Comparison of ENCODE assay signal across 21 mouse cellular contexts in the genomic region with DNA sequence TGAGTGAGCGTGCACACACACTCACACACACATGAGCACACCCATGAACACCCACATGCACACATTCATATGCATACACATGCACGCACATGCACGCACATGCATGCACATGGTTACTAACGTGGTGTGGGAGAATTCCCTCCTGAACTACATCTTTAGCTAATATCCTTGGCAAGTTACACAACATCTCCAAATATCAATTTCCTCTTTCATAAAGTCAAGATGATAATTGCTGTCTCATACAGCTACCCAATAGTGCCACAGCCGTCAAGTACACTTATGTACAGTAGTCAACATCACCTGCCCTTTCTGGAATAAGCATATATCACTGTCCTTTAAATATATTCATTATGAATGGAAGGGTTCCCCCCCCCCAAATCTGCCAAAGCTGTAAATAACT.
DNase-seq lines count a peak whose midpoint lies in the region; ATAC-seq lines count a peak whose summit lies in the region.
"Had no signal": no experiment of that assay in that cellular context is flagged by ENCODE, and none has a peak within 500 bp of the region (broad histone marks: within the 10 kb centered on the region; RNA-seq: fewer than 3 reads in every experiment).

No protein-coding gene starts in this region.

- H3K4me1 ChIP-seq in midbrain, embryonic 14.5 days (ENCODE audit: control insufficient read depth, insufficient read depth, low read length): peaks cover 33% of the 10 kb centered on the region
- H3K4me1 ChIP-seq in midbrain, embryonic 10.5 days: peaks cover 88% of the 10 kb centered on the region
- no peaks in the 10 kb centered on the region for H3K4me1 ChIP-seq in megakaryocyte, embryonic 14.5 days
- peaks cover 19% of the 10 kb centered on the region; the same call in 1 of the 2 replicates for H3K4me1 ChIP-seq in forebrain, embryonic 13.5 days
- peaks cover 8% of the 10 kb centered on the region for H3K4me1 ChIP-seq in intestine, embryonic 15.5 days (replicated peaks)

- no peaks in the 10 kb centered on the region for H3K36me3 ChIP-seq in midbrain, embryonic 14.5 days (ENCODE audit: control insufficient read depth, insufficient read depth, low read length)
- no peaks in the 10 kb centered on the region for H3K36me3 ChIP-seq in midbrain, embryonic 10.5 days
- no peaks in the 10 kb centered on the region for H3K36me3 ChIP-seq in megakaryocyte, embryonic 14.5 days (replicated peaks; ENCODE audit: low read length)
- H3K36me3 ChIP-seq in forebrain, embryonic 13.5 days (ENCODE audit: poor library complexity, severe bottlenecking): no peaks in the 10 kb centered on the region
- no peaks in the 10 kb centered on the region for H3K36me3 ChIP-seq in intestine, embryonic 15.5 days
- H3K36me3 ChIP-seq: forebrain, embryonic 12.5 days; heart, embryonic 10.5 days; hindbrain, embryonic 13.5 days had no signal

- WGBS in midbrain, embryonic 14.5 days: 71% methylated on average over 5 of the region's 5 CpGs
- 91% methylated on average over 5 of the region's 5 CpGs for WGBS in midbrain, embryonic 10.5 days
- 85% methylated on average over 5 of the region's 5 CpGs for WGBS in forebrain, embryonic 13.5 days
- 93% methylated on average over 5 of the region's 5 CpGs for WGBS in intestine, embryonic 15.5 days

- no peak overlapping the region for H3K4me3 ChIP-seq in midbrain, embryonic 14.5 days (replicated peaks; ENCODE audit: low read depth, low read length)
- no peak overlapping the region for H3K4me3 ChIP-seq in midbrain, embryonic 10.5 days
- peak overlapping the region; percentile 19 for H3K4me3 ChIP-seq in megakaryocyte, embryonic 14.5 days (replicated peaks)
- H3K4me3 ChIP-seq in forebrain, embryonic 13.5 days: no peak overlapping the region
- no peak overlapping the region for H3K4me3 ChIP-seq in intestine, embryonic 15.5 days (replicated peaks)
- H3K4me3 ChIP-seq: forebrain, embryonic 12.5 days; gastrocnemius, adult 2 months; heart, embryonic 10.5 days; hindbrain, embryonic 13.5 days had no signal

- no peak overlapping the region for H3K27ac ChIP-seq in midbrain, embryonic 14.5 days (replicated peaks; ENCODE audit: low read depth, low read length)
- H3K27ac ChIP-seq in midbrain, embryonic 10.5 days (replicated peaks): no peak overlapping the region
- H3K27ac ChIP-seq in forebrain, embryonic 13.5 days: no peak overlapping the region
- H3K27ac ChIP-seq in intestine, embryonic 15.5 days: no peak overlapping the region
- H3K27ac ChIP-seq: forebrain, embryonic 12.5 days; gastrocnemius, adult 2 months; heart, embryonic 10.5 days; hindbrain, embryonic 13.5 days; hindbrain, postnatal 0 days had no signal

- H3K9me3 ChIP-seq in midbrain, embryonic 14.5 days (ENCODE audit: control insufficient read depth, low read length): no peaks in the 10 kb centered on the region
- no peaks in the 10 kb centered on the region for H3K9me3 ChIP-seq in midbrain, embryonic 10.5 days (replicated peaks)
- H3K9me3 ChIP-seq in megakaryocyte, embryonic 14.5 days: peaks cover 31% of the 10 kb centered on the region
- H3K9me3 ChIP-seq in forebrain, embryonic 13.5 days (replicated peaks): no peaks in the 10 kb centered on the region
- no peaks in the 10 kb centered on the region for H3K9me3 ChIP-seq in intestine, embryonic 15.5 days
- H3K9me3 ChIP-seq: forebrain, embryonic 12.5 days; heart, embryonic 10.5 days; hindbrain, embryonic 13.5 days had no signal

- H3K27me3 ChIP-seq in midbrain, embryonic 14.5 days (ENCODE audit: control insufficient read depth, insufficient read depth, low read length): no peaks in the 10 kb centered on the region
- peaks cover 60% of the 10 kb centered on the region for H3K27me3 ChIP-seq in midbrain, embryonic 10.5 days (ENCODE audit: low read depth, poor library complexity, severe bottlenecking)
- H3K27me3 ChIP-seq in megakaryocyte, embryonic 14.5 days (replicated peaks): no peaks in the 10 kb centered on the region
- H3K27me3 ChIP-seq in forebrain, embryonic 13.5 days: no peaks in the 10 kb centered on the region
- no peaks in the 10 kb centered on the region for H3K27me3 ChIP-seq in intestine, embryonic 15.5 days (replicated peaks)
- H3K27me3 ChIP-seq: hindbrain, embryonic 13.5 days had no signal

- no peak overlapping the region for H3K9ac ChIP-seq in midbrain, embryonic 14.5 days (replicated peaks; ENCODE audit: low read length)
- H3K9ac ChIP-seq in forebrain, embryonic 13.5 days: no peak overlapping the region
- H3K9ac ChIP-seq in intestine, embryonic 15.5 days: no peak overlapping the region
- H3K9ac ChIP-seq: forebrain, embryonic 12.5 days; forebrain, postnatal 0 days; hindbrain, embryonic 13.5 days had no signal

- no peak for DNase-seq in midbrain, embryonic 14.5 days
- no peak for DNase-seq in midbrain, embryonic 10.5 days (ENCODE audit: low spot score)
- no peak for DNase-seq in frontal cortex, postnatal 10 days (ENCODE audit: low spot score in 2 of 2)
- DNase-seq: adrenal gland, adult 2 months; adrenal gland, postnatal 25 days; cerebellum, adult 18-20 months; cerebellum, adult 9-11 months; cerebellum, postnatal 36 days; forebrain, postnatal 0 days; gastrocnemius, adult 2 months; gastrocnemius, postnatal 25 days; heart, adult 18-20 months; heart, postnatal 10 days had no signal

- peak overlapping the region; percentile 43 for H3K4me2 ChIP-seq in midbrain, embryonic 14.5 days (ENCODE audit: low read length)
- no peak overlapping the region for H3K4me2 ChIP-seq in forebrain, embryonic 13.5 days
- H3K4me2 ChIP-seq in intestine, embryonic 15.5 days (replicated peaks): no peak overlapping the region
- H3K4me2 ChIP-seq: forebrain, embryonic 12.5 days; hindbrain, embryonic 13.5 days had no signal

- no peak for ATAC-seq in midbrain, embryonic 14.5 days (ENCODE audit: low FRiP score, low TSS enrichment)
- peak; percentile 77 for ATAC-seq in granulocyte monocyte progenitor cell, adult 5-6 weeks (replicated peaks; ENCODE audit: poor library complexity, severe bottlenecking)
- ATAC-seq in forebrain, embryonic 13.5 days: no peak
- ATAC-seq in intestine, embryonic 15.5 days: no peak
- ATAC-seq: forebrain, postnatal 0 days; hindbrain, postnatal 0 days had no signal
